Mouse (Mus musculus): ENCODE measurements around the gene Pik3r6.

The Pik3r6 gene

DNA sequence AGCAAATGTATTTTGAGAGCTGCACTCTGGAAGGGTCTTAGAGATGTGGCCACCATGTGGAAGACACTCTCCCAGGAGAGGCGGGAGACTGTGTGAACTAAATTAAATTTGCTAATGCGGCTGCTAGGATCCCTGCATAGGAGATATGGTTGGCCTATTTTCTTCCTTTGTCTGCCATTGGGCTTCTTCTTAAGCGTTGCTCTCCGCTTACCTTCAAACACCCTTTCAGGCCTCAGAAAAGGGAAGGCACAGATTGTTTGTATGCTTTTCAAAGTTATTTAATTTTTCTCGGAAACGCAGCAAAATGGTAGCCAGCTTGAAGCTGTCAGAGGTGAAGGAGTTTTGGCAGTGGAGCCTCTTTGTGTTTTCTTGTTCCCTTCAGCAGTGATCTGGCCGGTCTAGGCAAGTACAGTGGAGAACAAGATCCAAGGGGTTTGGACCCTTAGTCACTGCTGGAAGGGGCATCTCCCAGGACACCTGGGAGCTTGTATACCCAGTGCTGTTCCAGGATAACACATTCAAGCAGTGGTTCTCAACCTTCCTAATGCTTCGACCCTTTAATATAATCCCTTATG, 81.2 kb downstream of the Pik3r6 start:
- 54% methylated on average over 8 of the region's 8 CpGs for WGBS

GRCm38 (mm10) chr11:68585890-68586289, 83.1 kb downstream of the Pik3r6 start:
- 60% methylated on average over 3 of the region's 3 CpGs for WGBS

DNA sequence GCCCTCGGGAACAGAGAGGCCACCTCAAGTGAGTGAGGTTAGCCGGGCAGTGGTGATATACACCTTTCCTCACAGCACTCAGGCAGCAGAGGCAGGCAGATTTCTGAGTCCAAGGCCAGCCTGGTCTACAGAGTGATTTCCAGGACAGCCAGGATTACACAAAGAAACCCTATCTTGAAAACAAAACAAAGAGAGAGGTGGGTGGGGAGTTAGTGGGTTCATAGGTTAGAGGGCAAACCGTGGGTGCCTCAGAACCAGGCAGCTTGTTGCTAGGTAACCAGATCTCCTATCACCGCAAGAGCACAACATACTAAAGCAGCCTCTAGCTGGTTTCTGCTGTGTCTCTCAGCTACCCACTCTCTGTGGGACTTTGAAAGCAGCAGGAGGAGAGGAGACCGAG, 83.9 kb downstream of the Pik3r6 start, which contains the start of gene Ccdc42:
Gene Ccdc42 (plus strand): TSS at position 301 of the 400 bp plus-strand sequence.
- WGBS, result 73% methylated on average over 5 of the region's 5 CpGs

GRCm38 (mm10) chr11:68589055-68589809, 86.4 kb downstream of the Pik3r6 start:
- WGBS, result 71% methylated on average over 8 of the region's 8 CpGs

DNA sequence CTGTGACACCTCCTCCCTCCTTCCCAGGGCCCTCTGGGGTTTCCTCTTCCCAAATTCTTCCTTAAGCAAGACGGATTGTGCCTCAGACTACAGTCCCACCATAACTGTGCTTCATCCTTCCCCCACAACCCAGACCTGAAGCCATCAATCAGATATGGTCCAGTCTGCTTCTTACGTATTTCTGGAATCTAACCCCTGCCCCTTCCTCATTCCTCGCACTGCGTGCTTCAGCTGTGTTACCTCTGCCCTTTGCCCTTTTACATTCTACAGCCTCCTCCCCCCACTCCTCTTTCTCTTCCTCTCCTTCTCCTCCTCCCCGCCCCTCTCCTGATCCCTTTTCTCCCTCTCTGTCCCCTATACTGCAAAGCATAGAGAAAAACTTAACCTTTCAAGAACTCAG, 88.9 kb downstream of the Pik3r6 start:
- 84% methylated on average over 5 of the region's 5 CpGs for WGBS

DNA sequence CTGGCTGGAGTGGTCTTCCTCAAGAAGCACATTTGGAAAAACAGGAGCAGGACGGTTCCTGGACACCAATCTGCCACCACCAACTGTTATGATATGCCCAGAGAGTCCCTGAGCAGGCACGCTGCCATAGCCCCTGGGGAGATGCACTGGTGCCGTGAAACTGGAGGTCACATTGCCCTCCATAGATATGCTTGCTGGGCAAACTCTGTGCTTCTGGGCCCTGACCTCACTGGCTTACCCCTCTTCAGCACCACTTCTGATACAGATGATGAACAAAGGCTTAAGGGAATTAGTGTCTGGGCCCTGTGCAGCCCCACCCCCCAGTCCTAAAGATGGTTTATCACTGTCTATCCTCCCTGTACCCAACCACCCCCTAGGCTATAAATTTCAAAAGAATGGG, 90.4 kb downstream of the Pik3r6 start:
- 89% methylated on average over 3 of the region's 3 CpGs for WGBS

DNA sequence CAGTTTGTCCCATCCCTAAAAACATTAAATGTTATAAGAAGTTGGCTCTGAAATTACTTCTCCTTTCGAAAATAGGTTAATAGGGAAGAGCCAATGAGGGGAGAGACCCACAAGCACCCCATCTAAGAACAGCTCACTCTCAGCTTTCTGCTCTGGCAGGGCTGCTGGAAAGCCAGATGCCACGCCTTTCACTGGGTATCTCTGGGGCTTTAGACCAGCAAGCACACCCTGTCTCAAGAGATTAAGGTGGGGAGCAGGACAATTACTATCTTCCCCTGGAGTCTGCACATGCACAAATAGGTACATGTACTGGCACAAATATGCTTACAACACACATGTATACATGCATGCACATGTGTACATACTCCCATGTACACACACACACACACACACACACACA, 95.1 kb downstream of the Pik3r6 start:
- 97% methylated on average over 2 of the region's 2 CpGs for WGBS

- 38% methylated on average over 6 of the region's 6 CpGs for WGBS
These were observed 97.8 kb downstream of the Pik3r6 start for GRCm38 (mm10) chr11:68600551-68601021.

DNA sequence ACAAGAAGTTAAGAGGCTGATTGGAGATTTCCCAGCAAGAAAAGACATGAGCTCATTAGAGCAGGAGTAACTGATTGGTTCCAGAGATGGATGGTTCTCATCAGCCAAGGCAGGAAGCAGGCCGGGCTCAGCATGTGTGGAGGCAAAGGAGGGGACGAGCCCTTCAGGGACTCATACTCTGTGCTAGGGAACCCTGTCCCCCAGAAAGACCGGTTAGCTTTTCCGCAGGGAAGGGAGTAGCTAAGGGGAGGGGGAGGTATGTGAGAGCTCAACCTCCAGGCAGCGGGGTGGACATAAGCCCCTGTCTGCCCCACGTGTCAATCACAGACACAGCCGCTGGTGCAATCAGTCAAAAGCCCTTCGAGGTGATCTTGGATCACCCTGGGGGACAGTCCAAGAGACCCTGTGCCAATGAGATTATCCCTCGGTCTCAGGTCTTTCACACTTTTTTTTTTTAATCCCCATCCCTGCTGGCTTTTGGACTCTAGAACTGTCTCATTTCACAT, 98.7 kb downstream of the Pik3r6 start:
- WGBS, result 57% methylated on average over 9 of the region's 9 CpGs

Measured in cerebral cortex, adult 2 months (tissue).